Mouse (Mus musculus) cortical plate, adult 2 months (tissue): ENCODE measurements around the gene Lpp.

ENCODE experiments used
- CTCF ChIP-seq: fragments of 200-500 bp; IDR thresholded peaks from 2 replicates; pipeline ENCODE4 v1.5.1; 2011; ENCODE audit warnings: mild to moderate bottlenecking, control low read depth, low read length; ENCODE audit not compliant: insufficient read depth; ENCODE audit errors: extremely low read depth
- POLR2A ChIP-seq: fragments of 200-500 bp; IDR thresholded peaks from 2 replicates; pipeline ENCODE4 v1.6.1; 2011; ENCODE audit warnings: mild to moderate bottlenecking, low read length, control low read depth; ENCODE audit not compliant: insufficient read depth; ENCODE audit errors: extremely low read depth

DNA sequence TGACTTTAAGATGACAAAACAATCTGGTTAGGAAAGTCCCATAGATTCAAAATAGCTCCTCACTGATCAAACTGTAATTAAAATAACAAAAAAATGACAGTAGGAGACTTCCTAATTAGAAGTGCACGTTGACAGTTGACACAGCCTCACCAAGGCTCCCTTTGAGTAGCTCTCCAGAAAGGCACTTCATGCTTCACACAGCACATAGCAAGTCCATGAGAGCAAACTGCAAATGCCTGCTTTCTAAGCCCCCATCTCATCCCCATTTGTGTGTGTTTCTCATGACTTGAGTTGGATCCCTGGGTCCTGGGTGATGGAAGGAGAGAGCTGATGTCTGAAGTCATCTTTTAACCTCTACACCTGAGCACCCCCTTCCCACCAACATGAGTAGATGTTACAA, 78.5 kb downstream of the Lpp start:
- TF ChIP-seq CTCF (no peak), POLR2A (no peak)
